Mouse (Mus musculus): ENCODE measurements around the gene Fam19a2.

Gene Fam19a2

GRCm38 (mm10) chr10:123263876-123264309 is at the start of gene Fam19a2:
TSS of gene Fam19a2 (plus strand) at chr10:123263996.
- DNase-seq (ENCODE audit: extremely low read depth, low read depth, low spot score) = no peak

- no peak for DNase-seq (ENCODE audit: extremely low read depth, low read depth, low spot score)
Measured at GRCm38 (mm10) chr10:123222785-123223184, 41.0 kb upstream of the Fam19a2 start.

GRCm38 (mm10) chr10:123229420-123229819 is 34.4 kb upstream of the Fam19a2 start:
- no peak for DNase-seq (ENCODE audit: extremely low read depth, low read depth, low spot score)

- no peak for DNase-seq (ENCODE audit: extremely low read depth, low read depth, low spot score)
Measured at GRCm38 (mm10) chr10:123248063-123248462, 15.7 kb upstream of the Fam19a2 start.

- no peak for DNase-seq (ENCODE audit: extremely low read depth, low read depth, low spot score)
Measured at GRCm38 (mm10) chr10:123251904-123252303, 11.9 kb upstream of the Fam19a2 start.

GRCm38 (mm10) chr10:123254299-123254698 is 9.5 kb upstream of the Fam19a2 start:
- no peak for DNase-seq (ENCODE audit: extremely low read depth, low read depth, low spot score)

- DNase-seq (ENCODE audit: extremely low read depth, low read depth, low spot score) = no peak
Measured at GRCm38 (mm10) chr10:123255674-123256348, 8.0 kb upstream of the Fam19a2 start.

- DNase-seq (ENCODE audit: extremely low read depth, low read depth, low spot score) = no peak
Measured at GRCm38 (mm10) chr10:123264461-123265191, 830 bp downstream of the Fam19a2 start.

GRCm38 (mm10) chr10:123265241-123265790 is 1.5 kb downstream of the Fam19a2 start:
- DNase-seq (ENCODE audit: extremely low read depth, low read depth, low spot score) = no peak

GRCm38 (mm10) chr10:123268568-123268967 is 4.8 kb downstream of the Fam19a2 start:
- DNase-seq (ENCODE audit: extremely low read depth, low read depth, low spot score) = no peak

- no peak for DNase-seq (ENCODE audit: extremely low read depth, low read depth, low spot score)
Measured at GRCm38 (mm10) chr10:123274554-123274953, 10.8 kb downstream of the Fam19a2 start.

GRCm38 (mm10) chr10:123307300-123307699 is 43.5 kb downstream of the Fam19a2 start:
- no peak for DNase-seq (ENCODE audit: extremely low read depth, low read depth, low spot score)

- no peak for DNase-seq (ENCODE audit: extremely low read depth, low read depth, low spot score)
Measured at GRCm38 (mm10) chr10:123326271-123326670, 62.5 kb downstream of the Fam19a2 start.

- no peak for DNase-seq (ENCODE audit: extremely low read depth, low read depth, low spot score)
Measured at GRCm38 (mm10) chr10:123341280-123341679, 77.5 kb downstream of the Fam19a2 start.

GRCm38 (mm10) chr10:123342591-123343236 is 78.9 kb downstream of the Fam19a2 start:
- DNase-seq (ENCODE audit: extremely low read depth, low read depth, low spot score) = no peak

GRCm38 (mm10) chr10:123346301-123346700 is 82.5 kb downstream of the Fam19a2 start:
- DNase-seq (ENCODE audit: extremely low read depth, low read depth, low spot score) = no peak

- DNase-seq (ENCODE audit: extremely low read depth, low read depth, low spot score) = no peak
Measured at GRCm38 (mm10) chr10:123353667-123354066, 89.9 kb downstream of the Fam19a2 start.

GRCm38 (mm10) chr10:123357010-123357409 is 93.2 kb downstream of the Fam19a2 start:
- DNase-seq (ENCODE audit: extremely low read depth, low read depth, low spot score) = no peak

GRCm38 (mm10) chr10:123360492-123360891 is 96.7 kb downstream of the Fam19a2 start:
- DNase-seq (ENCODE audit: extremely low read depth, low read depth, low spot score) = no peak

GRCm38 (mm10) chr10:123364628-123365027 is 100.8 kb downstream of the Fam19a2 start:
- no peak for DNase-seq (ENCODE audit: extremely low read depth, low read depth, low spot score)

GRCm38 (mm10) chr10:123367152-123367864 is 103.5 kb downstream of the Fam19a2 start:
- no peak for DNase-seq (ENCODE audit: extremely low read depth, low read depth, low spot score)
